Mouse (Mus musculus): ENCODE measurements around the gene Snrpd2. TPM values are rescaled to one million over a fixed set of nuclear protein-coding genes. Genes with fewer than 3 reads are reported as not detected.

The Snrpd2 gene
- polyA plus RNA-seq, 1 experiment from 2014 or later: 143 TPM

DNA sequence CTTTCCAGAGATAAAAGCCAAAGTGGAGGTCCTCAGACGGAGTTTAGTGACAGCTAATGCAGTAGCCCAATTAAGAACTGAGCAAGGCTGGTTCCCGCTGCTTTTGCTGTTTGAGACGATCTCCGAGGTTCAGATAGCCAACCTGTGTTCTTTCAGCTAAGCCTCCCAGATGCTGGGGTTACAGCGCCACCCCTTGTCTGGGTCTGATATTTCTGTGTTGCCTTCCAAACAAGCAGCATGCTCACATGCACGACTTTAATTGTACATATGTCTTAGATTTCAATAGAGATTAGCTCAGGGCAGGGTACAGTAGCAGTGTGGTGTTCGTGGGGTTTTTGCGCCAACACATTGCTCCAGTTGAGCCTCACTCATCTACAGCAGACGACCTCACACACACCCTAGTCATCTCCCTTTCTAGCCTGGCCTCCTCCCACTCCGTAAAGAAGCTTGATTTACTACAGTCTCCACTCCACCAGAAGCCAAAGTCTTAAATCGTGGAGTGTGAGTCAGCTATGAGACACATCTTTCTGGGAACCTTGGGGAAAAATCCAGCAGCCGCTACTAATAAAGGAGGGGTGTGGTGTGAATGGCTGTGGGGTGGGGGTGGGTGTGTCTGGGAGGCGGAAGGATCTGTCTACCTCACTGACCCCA, 6.4 kb downstream of the Snrpd2 start:
- Histone ChIP-seq H3K27me3 (ENCODE audit: control insufficient read depth, insufficient read depth, low read length) (peaks cover 16% of the 10 kb centered on the region), H3K27ac (ENCODE audit: low read depth, low read length) (no peak overlapping the region), H3K4me2 (replicated peaks; ENCODE audit: low read depth, low read length) (no peak overlapping the region), H3K9me3 (ENCODE audit: control insufficient read depth, low read length) (no peaks in the 10 kb centered on the region), H3K4me3 (ENCODE audit: low read depth, low read length) (no peak overlapping the region), H3K9ac (ENCODE audit: low read depth, low read length) (no peak overlapping the region), H3K4me1 (replicated peaks; ENCODE audit: control insufficient read depth, insufficient read depth, low read length) (0 out of 2 replicates have a peak, but pooled peaks cover 2% of the 10 kb centered on the region), H3K36me3 (ENCODE audit: control insufficient read depth, insufficient read depth, low read length) (no peaks in the 10 kb centered on the region)
- ATAC-seq (ENCODE audit: low FRiP score) (no peak), DNase-seq (ENCODE audit: low spot score) (no peak)
- 73% methylated on average over 13 of the region's 13 CpGs for WGBS

DNA sequence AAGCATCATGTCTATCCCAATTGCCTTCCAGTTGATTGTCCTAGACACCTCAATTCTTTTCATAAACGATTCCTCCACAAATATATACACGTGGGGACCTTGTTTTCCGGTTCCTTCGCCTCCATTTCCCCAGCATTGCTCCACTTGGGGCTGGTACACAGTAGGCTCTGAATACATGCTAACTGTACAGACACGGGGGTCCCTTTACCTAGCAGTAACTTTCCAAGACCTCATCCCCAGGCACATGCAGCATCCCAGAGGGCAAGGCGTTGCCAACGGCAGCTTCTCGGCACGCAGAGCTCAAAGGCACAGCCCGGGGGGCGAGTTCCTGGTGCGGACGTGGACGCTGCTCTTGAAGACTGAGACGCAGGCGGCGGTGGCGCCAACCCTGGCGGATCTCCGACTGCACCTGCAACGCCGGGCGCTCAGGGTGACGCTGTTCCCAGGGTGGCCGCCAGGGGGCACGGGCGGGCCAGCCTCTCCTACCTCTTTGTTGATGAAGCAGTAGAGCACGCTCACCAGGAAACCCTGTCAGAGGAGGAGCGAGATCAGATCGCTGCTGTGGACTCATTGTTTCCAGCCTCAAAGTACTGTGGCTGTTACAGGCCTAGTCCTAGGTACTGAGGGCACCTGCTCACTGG, 7.8 kb downstream of the Snrpd2 start:
- DNase-seq (ENCODE audit: low spot score) (peak; percentile 93), ATAC-seq (ENCODE audit: low FRiP score) (peak; percentile 77)
- peak overlapping the region; percentile 2; the same call in 1 of the 2 replicates for H3K9ac ChIP-seq (ENCODE audit: low read depth, low read length)
- 0 out of 2 replicates have a peak overlapping the region, but pooled peaks have one; percentile 5 for H3K27ac ChIP-seq (ENCODE audit: low read depth, low read length)
- H3K4me2 ChIP-seq (replicated peaks; ENCODE audit: low read depth, low read length): peak overlapping the region; percentile 12
- no peaks in the 10 kb centered on the region for H3K36me3 ChIP-seq (ENCODE audit: control insufficient read depth, insufficient read depth, low read length)
- H3K4me3 ChIP-seq (ENCODE audit: low read depth, low read length): no peak overlapping the region
- 0 out of 2 replicates have a peak, but pooled peaks cover 2% of the 10 kb centered on the region for H3K4me1 ChIP-seq (replicated peaks; ENCODE audit: control insufficient read depth, insufficient read depth, low read length)
- no peaks in the 10 kb centered on the region for H3K9me3 ChIP-seq (ENCODE audit: control insufficient read depth, low read length)
- H3K27me3 ChIP-seq (ENCODE audit: control insufficient read depth, insufficient read depth, low read length): peaks cover 16% of the 10 kb centered on the region
- 5% methylated on average over 30 of the region's 30 CpGs for WGBS

DNA sequence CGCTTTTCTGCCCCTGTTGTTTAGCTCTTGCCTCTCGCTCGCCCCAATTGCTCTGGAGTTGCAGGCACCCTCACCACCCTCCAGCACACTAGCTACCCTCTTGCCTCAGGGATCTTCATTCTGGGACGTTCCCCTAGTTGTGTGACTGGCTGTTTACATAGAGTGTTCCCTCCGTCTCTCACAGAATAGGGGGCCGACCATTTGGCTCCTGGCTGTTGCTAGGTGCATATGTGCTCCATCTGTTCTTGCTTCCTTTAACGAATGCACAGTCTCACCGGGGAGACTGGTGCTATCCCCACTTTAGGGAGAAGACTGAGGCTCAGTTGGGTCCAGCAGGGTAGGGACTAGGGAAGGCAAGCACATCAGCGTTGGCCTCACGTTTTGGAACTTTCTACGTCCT, 9.1 kb downstream of the Snrpd2 start:
- 0 out of 2 replicates have a peak, but pooled peaks cover 2% of the 10 kb centered on the region for H3K4me1 ChIP-seq (replicated peaks; ENCODE audit: control insufficient read depth, insufficient read depth, low read length)
- WGBS: 65% methylated on average over 11 of the region's 11 CpGs
- DNase-seq (ENCODE audit: low spot score) (no peak), ATAC-seq (ENCODE audit: low FRiP score) (no peak)
- H3K9ac ChIP-seq (ENCODE audit: low read depth, low read length): no peak overlapping the region
- H3K9me3 ChIP-seq (ENCODE audit: control insufficient read depth, low read length): no peaks in the 10 kb centered on the region
- no peak overlapping the region for H3K4me2 ChIP-seq (replicated peaks; ENCODE audit: low read depth, low read length)
- no peaks in the 10 kb centered on the region for H3K36me3 ChIP-seq (ENCODE audit: control insufficient read depth, insufficient read depth, low read length)
- peaks cover 16% of the 10 kb centered on the region for H3K27me3 ChIP-seq (ENCODE audit: control insufficient read depth, insufficient read depth, low read length)
- no peak overlapping the region for H3K27ac ChIP-seq (ENCODE audit: low read depth, low read length)
- no peak overlapping the region for H3K4me3 ChIP-seq (ENCODE audit: low read depth, low read length)

DNA sequence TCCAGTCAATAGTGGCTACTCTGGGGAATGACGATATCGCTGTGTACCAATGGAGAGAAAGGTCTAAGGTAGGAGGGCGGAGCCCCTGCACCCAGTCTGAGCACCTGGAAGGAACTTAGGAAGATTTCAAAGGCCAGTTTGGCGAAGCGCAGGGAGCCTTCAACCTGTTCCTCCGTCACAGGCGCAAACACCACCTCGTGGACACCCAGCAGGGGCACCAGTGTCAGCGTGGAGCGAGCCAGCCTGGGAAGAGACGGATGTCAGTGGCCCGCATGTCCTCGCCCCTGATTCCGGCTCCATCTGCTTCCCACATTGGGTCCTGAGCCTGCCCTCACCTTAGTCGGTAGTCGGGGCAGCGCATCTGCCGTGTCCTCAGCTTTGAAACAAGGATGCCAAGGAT, 9.9 kb downstream of the Snrpd2 start:
- Histone ChIP-seq H3K4me3 (ENCODE audit: low read depth, low read length) (no peak overlapping the region), H3K4me2 (replicated peaks; ENCODE audit: low read depth, low read length) (no peak overlapping the region), H3K36me3 (ENCODE audit: control insufficient read depth, insufficient read depth, low read length) (no peaks in the 10 kb centered on the region), H3K4me1 (replicated peaks; ENCODE audit: control insufficient read depth, insufficient read depth, low read length) (peaks cover 3% of the 10 kb centered on the region; the same call in 1 of the 2 replicates), H3K27me3 (ENCODE audit: control insufficient read depth, insufficient read depth, low read length) (peaks cover 21% of the 10 kb centered on the region), H3K9ac (ENCODE audit: low read depth, low read length) (no peak overlapping the region), H3K9me3 (ENCODE audit: control insufficient read depth, low read length) (no peaks in the 10 kb centered on the region), H3K27ac (ENCODE audit: low read depth, low read length) (no peak overlapping the region)
- DNase-seq (ENCODE audit: low spot score) (peak; percentile 10), ATAC-seq (ENCODE audit: low FRiP score) (no peak)
- WGBS: 13% methylated on average over 18 of the region's 18 CpGs

DNA sequence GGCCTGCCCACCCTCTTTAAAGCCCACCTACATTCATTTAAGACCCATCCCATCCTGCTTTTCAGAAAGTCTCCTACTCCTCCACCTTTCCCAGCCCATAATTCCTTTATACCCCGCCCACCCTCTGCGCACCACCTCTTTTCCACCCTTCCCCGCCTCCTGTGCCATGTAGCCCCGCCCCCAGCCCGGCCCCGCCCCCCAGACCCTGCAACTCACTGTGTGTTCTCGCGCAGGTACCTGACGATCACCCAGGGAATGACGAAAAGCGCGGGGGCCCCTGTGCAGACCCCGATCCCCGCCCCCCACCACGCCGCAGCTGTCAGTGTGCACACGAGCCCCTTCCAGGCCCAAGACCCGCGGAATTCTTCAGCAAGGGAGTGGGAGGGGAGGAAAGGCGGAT, 10.6 kb downstream of the Snrpd2 start:
- H3K27me3 ChIP-seq (ENCODE audit: control insufficient read depth, insufficient read depth, low read length): peaks cover 27% of the 10 kb centered on the region
- H3K4me2 ChIP-seq (replicated peaks; ENCODE audit: low read depth, low read length): peak overlapping the region; percentile 45
- peaks cover 6% of the 10 kb centered on the region; the same call in 1 of the 2 replicates for H3K4me1 ChIP-seq (replicated peaks; ENCODE audit: control insufficient read depth, insufficient read depth, low read length)
- no peak overlapping the region for H3K27ac ChIP-seq (ENCODE audit: low read depth, low read length)
- H3K9ac ChIP-seq (ENCODE audit: low read depth, low read length): no peak overlapping the region
- WGBS: 2% methylated on average over 19 of the region's 20 CpGs
- no peaks in the 10 kb centered on the region for H3K9me3 ChIP-seq (ENCODE audit: control insufficient read depth, low read length)
- H3K4me3 ChIP-seq (ENCODE audit: low read depth, low read length): peak overlapping the region; percentile 27
- DNase-seq (ENCODE audit: low spot score) (peak; percentile 53), ATAC-seq (ENCODE audit: low FRiP score) (peak; percentile 30; the same call in 1 of the 2 replicates)
- no peaks in the 10 kb centered on the region for H3K36me3 ChIP-seq (ENCODE audit: control insufficient read depth, insufficient read depth, low read length)

DNA sequence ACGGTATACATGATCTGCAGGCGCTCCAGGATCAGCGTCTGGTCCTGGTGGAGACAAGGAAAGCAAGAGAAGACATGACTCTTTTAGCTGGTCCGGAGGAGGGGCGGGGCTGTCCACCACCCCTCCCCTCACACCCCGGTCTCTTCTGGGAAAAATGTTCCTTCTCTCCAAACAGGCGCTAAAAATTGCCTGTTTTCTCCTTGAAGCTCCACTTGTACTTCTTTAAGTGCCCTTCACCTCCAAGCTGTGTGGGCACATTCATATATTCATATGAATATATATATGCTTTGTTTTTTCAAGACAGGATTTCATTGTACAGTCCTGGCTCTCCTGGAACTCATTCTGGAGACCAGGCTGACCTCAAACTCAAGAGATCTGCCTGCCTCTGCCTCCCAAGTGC, 13.4 kb downstream of the Snrpd2 start:
- H3K9ac ChIP-seq (ENCODE audit: low read depth, low read length): no peak overlapping the region
- ATAC-seq (ENCODE audit: low FRiP score) (no peak), DNase-seq (ENCODE audit: low spot score) (no peak)
- no peaks in the 10 kb centered on the region for H3K36me3 ChIP-seq (ENCODE audit: control insufficient read depth, insufficient read depth, low read length)
- H3K4me2 ChIP-seq (replicated peaks; ENCODE audit: low read depth, low read length): no peak overlapping the region
- no peak overlapping the region for H3K4me3 ChIP-seq (ENCODE audit: low read depth, low read length)
- H3K4me1 ChIP-seq (replicated peaks; ENCODE audit: control insufficient read depth, insufficient read depth, low read length): peaks cover 7% of the 10 kb centered on the region
- peaks cover 30% of the 10 kb centered on the region for H3K27me3 ChIP-seq (ENCODE audit: control insufficient read depth, insufficient read depth, low read length)
- no peak overlapping the region for H3K27ac ChIP-seq (ENCODE audit: low read depth, low read length)
- H3K9me3 ChIP-seq (ENCODE audit: control insufficient read depth, low read length): no peaks in the 10 kb centered on the region
- 87% methylated on average over 7 of the region's 7 CpGs for WGBS

DNA sequence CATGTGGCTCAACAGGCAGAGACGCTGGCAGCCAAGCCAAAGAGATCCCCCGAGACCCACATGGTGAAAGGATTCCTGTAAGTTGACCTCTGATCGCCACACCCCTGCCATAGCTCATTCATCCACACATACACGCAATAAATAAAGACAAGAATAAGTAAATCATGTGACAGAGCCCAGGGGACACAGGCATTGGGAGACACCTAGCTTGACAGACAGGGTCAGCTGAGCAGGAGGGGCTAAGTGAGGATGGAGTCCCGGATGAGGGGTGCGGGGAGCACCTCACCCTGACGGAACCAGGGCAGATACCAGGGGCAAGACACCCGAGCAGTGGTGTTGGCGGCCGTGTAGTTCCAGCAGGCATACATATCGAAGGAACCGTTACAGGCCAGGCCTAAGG, 14.2 kb downstream of the Snrpd2 start:
- H3K36me3 ChIP-seq (ENCODE audit: control insufficient read depth, insufficient read depth, low read length): no peaks in the 10 kb centered on the region
- no peak overlapping the region for H3K4me3 ChIP-seq (ENCODE audit: low read depth, low read length)
- no peak overlapping the region for H3K27ac ChIP-seq (ENCODE audit: low read depth, low read length)
- no peaks in the 10 kb centered on the region for H3K9me3 ChIP-seq (ENCODE audit: control insufficient read depth, low read length)
- peaks cover 7% of the 10 kb centered on the region for H3K4me1 ChIP-seq (replicated peaks; ENCODE audit: control insufficient read depth, insufficient read depth, low read length)
- no peak overlapping the region for H3K4me2 ChIP-seq (replicated peaks; ENCODE audit: low read depth, low read length)
- ATAC-seq (ENCODE audit: low FRiP score): no peak
- no peak overlapping the region for H3K9ac ChIP-seq (ENCODE audit: low read depth, low read length)
- peaks cover 30% of the 10 kb centered on the region for H3K27me3 ChIP-seq (ENCODE audit: control insufficient read depth, insufficient read depth, low read length)
- WGBS: 26% methylated on average over 12 of the region's 12 CpGs
- DNase-seq (ENCODE audit: low spot score): no peak

DNA sequence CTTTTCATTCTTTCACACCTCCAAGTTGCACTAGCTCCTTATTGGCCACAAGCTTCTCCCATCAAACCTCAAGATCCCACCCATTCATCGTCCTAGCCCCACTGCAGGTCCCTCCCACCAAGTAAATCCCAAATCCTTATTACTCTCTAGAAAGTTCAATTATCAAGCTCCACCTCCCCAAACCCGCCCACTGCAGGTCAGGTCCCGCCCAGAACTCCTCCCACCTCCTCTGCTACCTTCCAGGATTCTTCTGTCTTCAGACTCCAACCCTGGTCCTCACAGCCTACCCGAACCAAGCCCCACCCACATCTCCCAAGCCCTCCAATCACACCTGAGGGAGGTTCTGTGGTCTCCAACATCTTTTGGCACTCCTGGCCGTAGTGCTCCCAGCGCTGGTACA, 14.7 kb downstream of the Snrpd2 start:
- Histone ChIP-seq H3K27me3 (ENCODE audit: control insufficient read depth, insufficient read depth, low read length) (peaks cover 28% of the 10 kb centered on the region), H3K9ac (ENCODE audit: low read depth, low read length) (no peak overlapping the region), H3K4me3 (ENCODE audit: low read depth, low read length) (no peak overlapping the region), H3K27ac (ENCODE audit: low read depth, low read length) (no peak overlapping the region), H3K4me1 (replicated peaks; ENCODE audit: control insufficient read depth, insufficient read depth, low read length) (peaks cover 7% of the 10 kb centered on the region), H3K36me3 (ENCODE audit: control insufficient read depth, insufficient read depth, low read length) (no peaks in the 10 kb centered on the region), H3K4me2 (replicated peaks; ENCODE audit: low read depth, low read length) (peak overlapping the region; percentile 14; the same call in 1 of the 2 replicates), H3K9me3 (ENCODE audit: control insufficient read depth, low read length) (no peaks in the 10 kb centered on the region)
- WGBS: under 1% methylated on average over 6 of the region's 6 CpGs
- peak; percentile 12 for DNase-seq (ENCODE audit: low spot score)
- no peak for ATAC-seq (ENCODE audit: low FRiP score)

DNA sequence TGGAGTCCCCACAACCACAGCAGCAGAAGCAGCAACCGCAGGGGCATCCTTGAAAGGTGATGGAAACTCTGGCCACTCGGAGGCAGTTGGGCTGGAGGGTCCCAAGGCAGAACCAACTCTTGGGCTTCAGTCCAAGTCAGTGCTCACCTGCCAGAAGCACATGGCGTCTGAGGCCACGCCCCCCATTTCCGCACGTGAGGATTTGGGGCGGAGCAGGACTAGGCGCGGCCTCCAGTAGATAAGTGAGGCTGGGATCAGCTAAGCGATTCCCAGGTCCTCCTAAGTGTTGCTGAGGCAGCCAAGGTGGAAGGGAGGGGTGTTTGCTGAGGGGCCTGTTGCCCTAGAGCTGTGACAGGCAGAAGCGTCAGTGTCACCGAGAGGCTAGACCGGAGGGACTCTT, 15.5 kb downstream of the Snrpd2 start:
- Histone ChIP-seq H3K27me3 (ENCODE audit: control insufficient read depth, insufficient read depth, low read length) (peaks cover 21% of the 10 kb centered on the region), H3K9me3 (ENCODE audit: control insufficient read depth, low read length) (no peaks in the 10 kb centered on the region), H3K27ac (ENCODE audit: low read depth, low read length) (no peak overlapping the region), H3K4me3 (ENCODE audit: low read depth, low read length) (no peak overlapping the region), H3K36me3 (ENCODE audit: control insufficient read depth, insufficient read depth, low read length) (no peaks in the 10 kb centered on the region), H3K4me2 (replicated peaks; ENCODE audit: low read depth, low read length) (no peak overlapping the region), H3K9ac (ENCODE audit: low read depth, low read length) (no peak overlapping the region), H3K4me1 (replicated peaks; ENCODE audit: control insufficient read depth, insufficient read depth, low read length) (peaks cover 7% of the 10 kb centered on the region)
- DNase-seq (ENCODE audit: low spot score) (peak; percentile 39), ATAC-seq (ENCODE audit: low FRiP score) (no peak)
- WGBS: 2% methylated on average over 13 of the region's 13 CpGs
